8 mouse cellular contexts compared by ENCODE assay signal in the genomic region with DNA sequence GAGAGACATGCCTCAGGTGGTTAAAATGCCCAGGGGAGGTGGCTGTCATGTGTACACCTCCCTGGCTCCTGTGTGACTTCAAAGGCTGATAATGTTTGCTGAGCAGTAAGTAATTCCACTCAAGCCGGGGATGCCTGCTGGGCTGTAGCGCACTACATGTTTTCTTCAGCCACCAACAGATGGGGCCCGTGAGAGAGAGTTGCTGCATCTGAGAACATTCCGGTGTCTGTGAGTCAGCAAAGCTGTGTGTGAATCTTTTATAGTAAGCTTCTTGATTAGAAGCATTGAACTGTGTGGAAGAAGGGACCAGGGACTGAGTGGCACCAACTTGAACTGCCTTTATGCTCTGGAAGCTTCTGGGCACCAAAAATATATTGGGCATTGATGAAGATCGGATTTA. TPM values are rescaled to one million over a fixed set of nuclear protein-coding genes. Genes with fewer than 3 reads are reported as not detected.
A peak's percentile ranks its signal among the peaks of the same experiment; 100 is the strongest.
DNase-seq lines count a peak whose midpoint lies in the region; ATAC-seq and TF ChIP-seq lines count a peak whose summit lies in the region.

No protein-coding gene starts in this region.

- in situ Hi-C loops in CH12.LX (cut with MboI; ENCODE audit: low pct_ligation_motif_present, low pct_unique_long_range_greater_than_20kb, low sequenced_read_pairs), result no loop called here

- H3K27me3 ChIP-seq in CH12.LX (replicated peaks), result no peaks in the 10 kb centered on the region
- no peaks in the 10 kb centered on the region for H3K27me3 ChIP-seq in forebrain, embryonic 14.5 days (replicated peaks; ENCODE audit: control insufficient read depth, insufficient read depth, low read length)
- no peaks in the 10 kb centered on the region for H3K27me3 ChIP-seq in liver, embryonic 15.5 days
- H3K27me3 ChIP-seq in neural tube, embryonic 12.5 days (replicated peaks), result no peaks in the 10 kb centered on the region
- H3K27me3 ChIP-seq in stomach, embryonic 16.5 days (ENCODE audit: control insufficient read depth, insufficient read depth, low read length), result no peaks in the 10 kb centered on the region

- TF ChIP-seq EP300 in CH12.LX (IDR thresholded peaks at IDR 0.05; ENCODE audit: low read length), result no peak

- H3K4me2 ChIP-seq in CH12.LX (ENCODE audit: insufficient read depth, low read depth, poor library complexity, severe bottlenecking), result no peak overlapping the region
- 0 out of 2 replicates have a peak overlapping the region, but pooled peaks have one; percentile 1 for H3K4me2 ChIP-seq in forebrain, embryonic 14.5 days (ENCODE audit: low read length)
- no peak overlapping the region for H3K4me2 ChIP-seq in liver, embryonic 15.5 days
- H3K4me2 ChIP-seq in neural tube, embryonic 12.5 days (replicated peaks), result 0 out of 2 replicates have a peak overlapping the region, but pooled peaks have one; percentile 3
- no peak overlapping the region for H3K4me2 ChIP-seq in stomach, embryonic 16.5 days (ENCODE audit: low read depth, low read length)

- no peaks in the 10 kb centered on the region for H3K79me2 ChIP-seq in CH12.LX (replicated peaks; ENCODE audit: control insufficient read depth, extremely low read depth, insufficient read depth, poor library complexity, severe bottlenecking)

- H3K9ac ChIP-seq in CH12.LX (ENCODE audit: insufficient read depth, low read depth), result no peak overlapping the region
- H3K9ac ChIP-seq in forebrain, embryonic 14.5 days (ENCODE audit: low read length), result no peak overlapping the region
- no peak overlapping the region for H3K9ac ChIP-seq in liver, embryonic 15.5 days
- no peak overlapping the region for H3K9ac ChIP-seq in neural tube, embryonic 12.5 days
- H3K9ac ChIP-seq in stomach, embryonic 16.5 days (ENCODE audit: low read length), result no peak overlapping the region

- no peaks in the 10 kb centered on the region for H3K9me3 ChIP-seq in CH12.LX (replicated peaks; ENCODE audit: low read length)
- no peaks in the 10 kb centered on the region for H3K9me3 ChIP-seq in forebrain, embryonic 14.5 days (replicated peaks; ENCODE audit: control insufficient read depth, low read length)
- no peaks in the 10 kb centered on the region for H3K9me3 ChIP-seq in liver, embryonic 15.5 days (replicated peaks)
- no peaks in the 10 kb centered on the region for H3K9me3 ChIP-seq in neural tube, embryonic 12.5 days
- no peaks in the 10 kb centered on the region for H3K9me3 ChIP-seq in stomach, embryonic 16.5 days (replicated peaks; ENCODE audit: control insufficient read depth, low read length)

- peaks cover 0 to 2% of the 10 kb centered on the region in 2 experiments for H3K36me3 ChIP-seq in CH12.LX (replicated peaks in 1 of 2; ENCODE audit: control insufficient read depth in 1 of 2, insufficient read depth in 1 of 2, low read length in 1 of 2)
- H3K36me3 ChIP-seq in forebrain, embryonic 14.5 days (ENCODE audit: control insufficient read depth, insufficient read depth, low read length), result no peaks in the 10 kb centered on the region
- no peaks in the 10 kb centered on the region for H3K36me3 ChIP-seq in liver, embryonic 15.5 days (replicated peaks)
- H3K36me3 ChIP-seq in neural tube, embryonic 12.5 days, result no peaks in the 10 kb centered on the region
- H3K36me3 ChIP-seq in stomach, embryonic 16.5 days (ENCODE audit: control insufficient read depth, insufficient read depth, low read length), result no peaks in the 10 kb centered on the region

- H3K4me3 ChIP-seq in CH12.LX (replicated peaks in 1 of 3; ENCODE audit: low read depth in 2 of 3, low read length in 2 of 3, poor library complexity in 1 of 3), result no peak overlapping the region
- no peak overlapping the region for H3K4me3 ChIP-seq in forebrain, embryonic 14.5 days (ENCODE audit: low read depth, low read length)
- H3K4me3 ChIP-seq in liver, embryonic 15.5 days (replicated peaks), result no peak overlapping the region
- H3K4me3 ChIP-seq in neural tube, embryonic 12.5 days, result no peak overlapping the region
- H3K4me3 ChIP-seq in stomach, embryonic 16.5 days (replicated peaks; ENCODE audit: low read length), result no peak overlapping the region

- H3K27ac ChIP-seq in CH12.LX (ENCODE audit: insufficient read depth, low read depth), result no peak overlapping the region
- H3K27ac ChIP-seq in forebrain, embryonic 14.5 days (ENCODE audit: low read depth, low read length), result peak overlapping the region; percentile 78
- peak overlapping the region; percentile 73 for H3K27ac ChIP-seq in liver, embryonic 15.5 days (replicated peaks)
- H3K27ac ChIP-seq in neural tube, embryonic 12.5 days, result no peak overlapping the region
- no peak overlapping the region for H3K27ac ChIP-seq in stomach, embryonic 16.5 days (ENCODE audit: low read length)

- peak; percentile 81 for ATAC-seq in cerebellum, adult (ENCODE audit: insufficient number of reproducible peaks, low FRiP score, low TSS enrichment)
- ATAC-seq in forebrain, embryonic 14.5 days, result peak; percentile 88
- peak; percentile 39 for ATAC-seq in liver, embryonic 15.5 days (ENCODE audit: insufficient read depth)
- peak; percentile 82 for ATAC-seq in neural tube, embryonic 12.5 days (ENCODE audit: low FRiP score, low read depth)
- peak; percentile 73; the same call in 1 of the 2 replicates for ATAC-seq in stomach, embryonic 16.5 days (ENCODE audit: insufficient read depth, low FRiP score)

- intact Hi-C loops in heart, postnatal 10 days (cut with DNase I), result loop anchor here (1.0 to 2.0 kb wide), 4 partner anchors 41 to 119 kb away; partner anchors contain the start of gene Ints6

- H3K4me1 ChIP-seq in CH12.LX (ENCODE audit: control insufficient read depth in 1 of 2, insufficient read depth in 2 of 2), result peaks cover 5 to 54% of the 10 kb centered on the region in 2 experiments; a peak in 3 of 4 replicates
- peaks cover 29% of the 10 kb centered on the region for H3K4me1 ChIP-seq in forebrain, embryonic 14.5 days (ENCODE audit: control insufficient read depth, insufficient read depth, low read length)
- H3K4me1 ChIP-seq in liver, embryonic 15.5 days (replicated peaks), result peaks cover 52% of the 10 kb centered on the region
- peaks cover 30% of the 10 kb centered on the region for H3K4me1 ChIP-seq in neural tube, embryonic 12.5 days
- peaks cover 6% of the 10 kb centered on the region; the same call in 1 of the 2 replicates for H3K4me1 ChIP-seq in stomach, embryonic 16.5 days (ENCODE audit: control insufficient read depth, insufficient read depth, low read length)

- dilution Hi-C loops in CH12.LX (cut with MboI; ENCODE audit: extremely low pct_ligation_motif_present, extremely low pct_unique_long_range_greater_than_20kb, low sequenced_read_pairs), result no loop called here

- TF ChIP-seq RAD21 in CH12.LX (IDR thresholded peaks at IDR 0.05; ENCODE audit: low read depth, low read length), result peak; percentile 62

- TF ChIP-seq CTCF in CH12.LX (conservative IDR thresholded peaks at IDR 0.05 in 1 of 2, IDR thresholded peaks at IDR 0.05 in 1 of 2; ENCODE audit: low read depth in 2 of 2, low read length in 2 of 2), result peak in 1 of 2 experiments; percentile 75; a peak in 2 of 4 replicates

- DNase-seq in CH12.LX (ENCODE audit: extremely low read depth), result peak; percentile 63
- DNase-seq in forebrain, embryonic 14.5 days (ENCODE audit: low spot score), result peak; percentile 89
- peak; percentile 86 to 88 for DNase-seq in heart, postnatal 10 days
- peak; percentile 79 to 87 for DNase-seq in kidney, postnatal 36 days

- WGBS in forebrain, embryonic 14.5 days, result 9% methylated on average over 5 of the region's 5 CpGs
- WGBS in liver, embryonic 15.5 days (ENCODE audit: insufficient replicate concordance), result 23% methylated on average over 5 of the region's 5 CpGs
- WGBS in neural tube, embryonic 12.5 days, result 14% methylated on average over 5 of the region's 5 CpGs
- 17% methylated on average over 5 of the region's 5 CpGs for WGBS in stomach, embryonic 16.5 days

- no peak for TF ChIP-seq POLR2A in CH12.LX (IDR thresholded peaks at IDR 0.05; ENCODE audit: low read depth, low read length)

TF ChIP-seq in CH12.LX, 34 proteins besides CTCF, POLR2A, EP300 and RAD21:
- TF ChIP-seq MAFK (IDR thresholded peaks at IDR 0.05; ENCODE audit: insufficient replicate concordance, low read length) (peak; percentile 41; the same call in 1 of the 2 replicates), KAT2A (IDR thresholded peaks at IDR 0.05; ENCODE audit: insufficient replicate concordance, low read length) (no peak), NELFE (IDR thresholded peaks at IDR 0.05; ENCODE audit: low read depth, low read length) (0 out of 2 replicates have a peak, but pooled peaks have one; percentile 17), SMC3 (IDR thresholded peaks at IDR 0.05; ENCODE audit: low read depth, low read length) (peak; percentile 85), ZNF384 (IDR thresholded peaks at IDR 0.05; ENCODE audit: low read depth, low read length) (0 out of 2 replicates have a peak, but pooled peaks have one; percentile 15), JUN (IDR thresholded peaks at IDR 0.05; ENCODE audit: insufficient read depth, low read depth, low read length) (no peak), JUND (conservative IDR thresholded peaks at IDR 0.05; ENCODE audit: low read depth, low read length) (0 out of 2 replicates have a peak, but pooled peaks have one; percentile 25), UBTF (IDR thresholded peaks at IDR 0.05; ENCODE audit: low read depth, low read length) (no peak)
TF ChIP-seq in CH12.LX: peak in this region for 5.

RNA-seq across cellular contexts. Expression of gene Wdfy2, which starts 42.0 kb away (rescaled TPM):
- 3.9 and 6.3 TPM in 2 replicates for total RNA-seq in CH12.LX (2012; rRNA removed)
- total RNA-seq in CH12.LX (2014; rRNA removed), result 6.7 and 7.6 TPM in 2 replicates
- polyA plus RNA-seq in CH12.LX (2012; ENCODE audit: insufficient read length, low read depth), result 5.5 and 6.6 TPM in 2 replicates
- polyA plus RNA-seq in forebrain, embryonic 14.5 days (2014; fragmentation: Nextera tagmentation; extraction: Ambion mirVana), result 9.2 and 10.0 TPM in 2 replicates
- total RNA-seq in heart, postnatal 10 days (2021), result 1 to 10 TPM; 8.0 to 9.1 TPM
- polyA plus RNA-seq in liver, embryonic 15.5 days (2015; fragmentation: Nextera tagmentation; extraction: Ambion mirVana), result 2.6 and 2.7 TPM in 2 replicates
- polyA plus RNA-seq in neural tube, embryonic 12.5 days (2016; fragmentation: Nextera tagmentation; extraction: Ambion mirVana), result 12.5 and 13.0 TPM in 2 replicates
- polyA plus RNA-seq in stomach, embryonic 16.5 days (2015; fragmentation: Nextera tagmentation; extraction: Ambion mirVana), result 6.4 and 7.2 TPM in 2 replicates

Comparison
In these comparisons a context has a peak if more than half of its experiments do, and no peak if none do; other contexts are left out.
1. H3K27ac ChIP-seq: peak in forebrain, embryonic 14.5 days (single experiment) and liver, embryonic 15.5 days (single experiment); none in CH12.LX (single experiment), neural tube, embryonic 12.5 days (single experiment) and stomach, embryonic 16.5 days (single experiment).
2. H3K4me2 ChIP-seq: peak in forebrain, embryonic 14.5 days (single experiment) and neural tube, embryonic 12.5 days (single experiment); none in CH12.LX (single experiment), liver, embryonic 15.5 days (single experiment) and stomach, embryonic 16.5 days (single experiment).
3. Peak in every context shown above with its lines, with median percentiles within 50 percentile points of each other: DNase-seq and ATAC-seq.